Mouse (Mus musculus) lung, adult 2 months (tissue): Measurements from ENCODE around the gene Zglp1.
"Not testable (repeated sequence)": the region's sequence is repeated elsewhere in the genome, so short reads cannot be mapped to it uniquely, and the experiment has no call there.

ENCODE experiments used
- CTCF ChIP-seq: fragments of 200-500 bp; IDR thresholded peaks from 2 replicates; pipeline ENCODE4 v1.5.1; 2011; ENCODE audit warnings: mild to moderate bottlenecking, low read length, control low read depth; ENCODE audit not compliant: insufficient read depth
- POLR2A ChIP-seq: fragments of 200-500 bp; IDR thresholded peaks from 2 replicates; pipeline ENCODE4 v1.6.1; 2011; ENCODE audit warnings: low read depth, mild to moderate bottlenecking, control low read depth, low read length, borderline replicate concordance; ENCODE audit errors: extremely low read depth

DNA sequence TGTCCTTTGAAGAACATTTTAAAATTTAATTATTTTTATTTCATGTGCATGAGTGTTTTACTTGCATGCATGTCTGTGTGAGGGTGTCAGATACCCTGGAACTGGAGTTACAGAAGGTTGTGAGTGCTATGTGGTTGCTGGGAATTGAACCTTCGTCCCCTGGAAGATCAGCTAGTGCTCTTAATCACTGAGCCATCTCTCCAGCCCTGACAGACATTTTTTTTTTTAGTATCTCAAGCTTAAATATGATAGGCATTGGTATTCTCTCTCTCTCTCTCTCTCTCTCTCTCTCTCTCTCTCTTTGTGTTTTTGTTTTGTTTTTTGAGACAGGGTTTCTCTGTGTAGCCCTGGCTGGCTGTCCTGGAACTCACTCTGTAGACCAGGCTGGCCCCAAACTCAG, 22.1 kb downstream of the Zglp1 start:
- not testable (repeated sequence) for TF ChIP-seq POLR2A, CTCF
